Mouse (Mus musculus) liver, embryonic 11.5 days (tissue): ENCODE data around the gene Catsperg1. TPM values are rescaled to one million over a fixed set of nuclear protein-coding genes. Genes with fewer than 3 reads are reported as not detected.
"Not testable (repeated sequence)": the region's sequence is repeated elsewhere in the genome, so short reads cannot be mapped to it uniquely, and the experiment has no call there.

ENCODE experiments used
- ATAC-seq: fragments of 200-750 bp; cut with Nextera tagmentation; replicated peaks from 2 replicates; pipeline ENCODE4 v1.8.0; 2017; ENCODE audit warnings: moderate number of reproducible peaks, mild to moderate bottlenecking, moderate TSS enrichment, moderate library complexity; ENCODE audit not compliant: low FRiP score
- DNase-seq: peaks from one replicate; pipeline ENCODE4 v3.0.0-alpha.2; 2017; ENCODE audit warnings: low spot score
- H3K27ac ChIP-seq: fragments of 300-500 bp; sonication (generic); 2 replicates; pipeline ENCODE4 v1.5.1; 2014; ENCODE audit warnings: mild to moderate bottlenecking, low read depth, low read length, control low read depth
- H3K27me3 ChIP-seq: fragments of 300-500 bp; sonication (generic); replicated peaks from 2 replicates; pipeline ENCODE4 v1.6.1; 2014; ENCODE audit warnings: low read length, mixed read lengths; ENCODE audit not compliant: control insufficient read depth, insufficient read depth
- H3K36me3 ChIP-seq: fragments of 300-500 bp; sonication (generic); 2 replicates; pipeline ENCODE4 v1.6.1; 2014; ENCODE audit warnings: mild to moderate bottlenecking, low read length, moderate library complexity, mixed read lengths; ENCODE audit not compliant: control insufficient read depth, insufficient read depth
- H3K4me1 ChIP-seq: fragments of 300-500 bp; sonication (generic); replicated peaks from 2 replicates; pipeline ENCODE4 v1.6.1; 2014; ENCODE audit warnings: low read length, mixed read lengths; ENCODE audit not compliant: control insufficient read depth, insufficient read depth
- H3K4me2 ChIP-seq: fragments of 300-500 bp; sonication (generic); 2 replicates; pipeline ENCODE4 v1.6.1; 2014; ENCODE audit warnings: mild to moderate bottlenecking, control low read depth, moderate library complexity
- H3K4me3 ChIP-seq: fragments of 300-500 bp; sonication (generic); 2 replicates; pipeline ENCODE4 v1.5.1; 2014; ENCODE audit warnings: low read depth, low read length, control low read depth
- H3K9ac ChIP-seq: fragments of 300-500 bp; sonication (generic); 2 replicates; pipeline ENCODE4 v1.6.1; 2014; ENCODE audit warnings: low read depth, low read length, control low read depth
- H3K9me3 ChIP-seq: fragments of 300-500 bp; sonication (generic); 2 replicates; pipeline ENCODE4 v1.6.1; 2016; ENCODE audit warnings: low read length, inconsistent platforms, mixed read lengths; ENCODE audit not compliant: control insufficient read depth
- WGBS: fragments of 180-500 bp; shearing (Covaris S2); extraction: QIAGEN DNeasy Blood & Tissue Kit; methylation state at CpG from one replicate; pipeline ENCODE4 v1.1.7; 2014; 5-methylcytosine and 5-hydroxymethylcytosine counted together
- polyA plus RNA-seq: library from polyadenylated mRNA; unstranded; fragments of >200 nt; fragmentation: Nextera tagmentation; extraction: Ambion mirVana; gene quantifications from 2 replicates; pipeline ENCODE4 v1.2.1, GENCODE M21; 2014

Catsperg1 gene
- polyA plus RNA-seq, 1 experiment from 2014 or later = 0.64 TPM

GRCm38 (mm10) chr7:29141416-29141815, 72.4 kb downstream of the Catsperg1 start:
- no peak for DNase-seq
- H3K9me3 ChIP-seq = no peaks in the 10 kb centered on the region
- no peak overlapping the region for H3K27ac ChIP-seq
- no peak for ATAC-seq
- no peak overlapping the region for H3K9ac ChIP-seq
- H3K4me1 ChIP-seq = no peaks in the 10 kb centered on the region
- WGBS = 69% methylated on average over 8 of the region's 8 CpGs
- 0 out of 2 replicates have a peak, but pooled peaks cover 2% of the 10 kb centered on the region for H3K27me3 ChIP-seq
- H3K4me3 ChIP-seq = no peak overlapping the region
- H3K4me2 ChIP-seq = no peak overlapping the region
- no peaks in the 10 kb centered on the region for H3K36me3 ChIP-seq

GRCm38 (mm10) chr7:29139237-29139636, 74.6 kb downstream of the Catsperg1 start:
- not testable (repeated sequence) for DNase-seq
- WGBS = 83% methylated on average over 3 of the region's 4 CpGs

GRCm38 (mm10) chr7:29137429-29137828, 76.4 kb downstream of the Catsperg1 start:
- Histone ChIP-seq H3K4me1 (peaks cover 3% of the 10 kb centered on the region; the same call in 1 of the 2 replicates), H3K4me2 (no peak overlapping the region), H3K36me3 (no peaks in the 10 kb centered on the region), H3K4me3 (no peak overlapping the region), H3K9me3 (no peaks in the 10 kb centered on the region), H3K27me3 (0 out of 2 replicates have a peak, but pooled peaks cover 2% of the 10 kb centered on the region), H3K9ac (no peak overlapping the region), H3K27ac (no peak overlapping the region)
- ATAC-seq (no peak), DNase-seq (no peak)
- WGBS = 47% methylated on average over 16 of the region's 16 CpGs

More at GRCm38 (mm10) chr7:29139237-29139636, 74.6 kb downstream of the Catsperg1 start:
- not testable (repeated sequence) for H3K4me2 ChIP-seq, H3K4me3 ChIP-seq, H3K9ac ChIP-seq, ATAC-seq, H3K9me3 ChIP-seq, H3K27ac ChIP-seq, H3K4me1 ChIP-seq, H3K27me3 ChIP-seq, H3K36me3 ChIP-seq

GRCm38 (mm10) chr7:29134693-29135386, 79.0 kb downstream of the Catsperg1 start, which contains the start of gene Rasgrp4:
TSS of gene Rasgrp4 (plus strand) at chr7:29134851.
- Histone ChIP-seq H3K4me2 (peak within 1 kb of the TSS; percentile 51), H3K4me1 (peaks cover 3% of the 10 kb centered on the region; the same call in 1 of the 2 replicates), H3K27me3 (0 out of 2 replicates have a peak, but pooled peaks cover 2% of the 10 kb centered on the region), H3K4me3 (peak within 1 kb of the TSS; percentile 26), H3K36me3 (no peaks in the 10 kb centered on the region), H3K9ac (no peak within 1 kb of the TSS), H3K27ac (no peak within 1 kb of the TSS), H3K9me3 (no peaks in the 10 kb centered on the region)
- 1% methylated on average over 17 of the region's 20 CpGs for WGBS
- DNase-seq (no peak), ATAC-seq (peak; percentile 53)

GRCm38 (mm10) chr7:29134230-29134629, 79.6 kb downstream of the Catsperg1 start:
- H3K4me2 ChIP-seq = peak overlapping the region; percentile 51

More at GRCm38 (mm10) chr7:29134230-29134629, 79.6 kb downstream of the Catsperg1 start:
- Histone ChIP-seq H3K36me3 (no peaks in the 10 kb centered on the region), H3K4me1 (peaks cover 3% of the 10 kb centered on the region; the same call in 1 of the 2 replicates), H3K27ac (no peak overlapping the region), H3K9ac (no peak overlapping the region), H3K4me3 (peak overlapping the region; percentile 26), H3K9me3 (no peaks in the 10 kb centered on the region), H3K27me3 (0 out of 2 replicates have a peak, but pooled peaks cover 2% of the 10 kb centered on the region)
- ATAC-seq (no peak), DNase-seq (no peak)
- WGBS = 1% methylated on average over 4 of the region's 4 CpGs

Other genes starting within 250 kb of the Catsperg1 start
- gene Eif3k, start 232.2 kb downstream of the Catsperg1 start, polyA plus RNA-seq = 421 and 425 TPM in 2 replicates
- gene Map4k1, start 232.0 kb downstream of the Catsperg1 start, polyA plus RNA-seq = 50.7 and 53.2 TPM in 2 replicates
- gene Ryr1, start 88.9 kb downstream of the Catsperg1 start, polyA plus RNA-seq = 0.52 and 0.71 TPM in 2 replicates
- 0.57 and 0.62 TPM in 2 replicates for gene Rasgrp4, start 79.2 kb downstream of the Catsperg1 start, polyA plus RNA-seq
- gene Fam98c, start 57.8 kb downstream of the Catsperg1 start, polyA plus RNA-seq = 16.7 and 17.3 TPM in 2 replicates
- 0.37 and 0.47 TPM in 2 replicates for gene Ggn, start 43.8 kb downstream of the Catsperg1 start, polyA plus RNA-seq
- 1.0 and 1.1 TPM in 2 replicates for gene Spred3, start 43.6 kb downstream of the Catsperg1 start, polyA plus RNA-seq
- gene Psmd8, start 33.3 kb downstream of the Catsperg1 start, polyA plus RNA-seq = 231 and 235 TPM in 2 replicates
- gene Kcnk6, start 18.5 kb upstream of the Catsperg1 start, polyA plus RNA-seq = 2.0 and 2.6 TPM in 2 replicates
- 95.7 and 101 TPM in 2 replicates for gene Yif1b, start 24.3 kb upstream of the Catsperg1 start, polyA plus RNA-seq
- gene 2200002D01Rik, start 34.4 kb upstream of the Catsperg1 start, polyA plus RNA-seq = 3.2 and 4.4 TPM in 2 replicates
- gene Spint2, start 67.9 kb upstream of the Catsperg1 start, polyA plus RNA-seq = 51.6 and 53.7 TPM in 2 replicates
- 6.0 and 6.9 TPM in 2 replicates for gene Ppp1r14a, start 75.3 kb upstream of the Catsperg1 start, polyA plus RNA-seq
- gene Dpf1, start 89.9 kb upstream of the Catsperg1 start, polyA plus RNA-seq = 6.1 and 7.5 TPM in 2 replicates